Mouse (Mus musculus): ENCODE results near the gene Map4k1. TPM values are rescaled to one million over a fixed set of nuclear protein-coding genes. Genes with fewer than 3 reads are reported as not detected.

Gene Map4k1
- 9.3 and 9.5 TPM in 2 replicates for polyA plus RNA-seq (2012; rRNA removed)
- 6.4 and 7.0 TPM in 2 replicates for polyA plus RNA-seq (2014; fragmentation: Nextera tagmentation; extraction: Ambion mirVana)

- peak; percentile 46; the same call in 1 of the 2 replicates for TF ChIP-seq POLR2A (IDR thresholded peaks at IDR 0.05; ENCODE audit: borderline replicate concordance, extremely low read depth, insufficient read depth, insufficient read length)
- peak within 1 kb of the TSS; percentile 85 for H3K4me3 ChIP-seq (replicated peaks; ENCODE audit: low read length)
- 0% methylated on average over 36 of the region's 36 CpGs for WGBS
- no peaks in the 10 kb centered on the region for H3K27me3 ChIP-seq (ENCODE audit: control insufficient read depth, insufficient read depth, low read length)
- ATAC-seq (ENCODE audit: low FRiP score, low read depth) (peak; percentile 96), DNase-seq (ENCODE audit: low spot score) (peak; percentile 100)
- H3K9me3 ChIP-seq (ENCODE audit: control insufficient read depth, low read length): no peaks in the 10 kb centered on the region
- H3K27ac ChIP-seq (replicated peaks; ENCODE audit: low read depth, low read length): peak within 1 kb of the TSS; percentile 85
- peaks cover 30% of the 10 kb centered on the region for H3K36me3 ChIP-seq (ENCODE audit: control insufficient read depth, insufficient read depth, low read length)
- peak within 1 kb of the TSS; percentile 70 for H3K9ac ChIP-seq (ENCODE audit: low read depth, low read length, severe bottlenecking)
- H3K4me1 ChIP-seq (ENCODE audit: control insufficient read depth, insufficient read depth, low read length): peaks cover 11% of the 10 kb centered on the region
- H3K4me2 ChIP-seq (replicated peaks; ENCODE audit: low read depth, low read length, severe bottlenecking): peak within 1 kb of the TSS; percentile 91
Observed at GRCm38 (mm10) chr7:28981651-28982273, at the start of gene Map4k1, which contains the start of gene Eif3k. TSS of gene Map4k1 (plus strand) at chr7:28982050. TSS of gene Eif3k (minus strand) at chr7:28981864.

DNA sequence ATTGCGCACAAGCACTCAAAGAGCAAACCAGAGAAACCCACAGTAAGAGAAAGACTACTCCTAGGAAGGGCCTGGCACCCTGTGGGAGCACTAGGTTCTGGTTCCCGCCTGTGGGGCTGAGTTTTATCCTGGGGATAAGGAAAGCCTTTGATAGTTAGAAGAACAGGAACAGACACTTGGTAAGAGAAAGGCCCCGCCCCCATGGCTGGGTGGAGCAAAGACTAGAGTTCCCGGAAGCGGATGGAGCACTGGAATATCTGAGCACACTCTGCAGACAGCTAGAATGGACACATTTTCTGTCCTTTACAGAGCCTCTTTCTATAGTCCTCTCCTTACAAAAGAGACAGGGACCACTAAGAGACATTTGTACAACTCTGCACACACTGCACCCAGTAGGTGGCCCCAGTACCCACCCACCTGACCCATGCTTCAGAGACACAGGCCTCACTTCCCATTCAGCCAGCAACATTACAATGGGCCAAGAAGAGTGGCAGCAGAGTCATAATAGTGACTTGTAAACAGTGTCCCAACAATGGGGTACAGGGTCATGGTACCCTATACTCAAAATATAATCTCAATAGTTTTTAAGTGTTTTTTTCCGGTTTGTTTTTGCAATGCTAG is 49.3 kb upstream of the Map4k1 start:
- Histone ChIP-seq H3K9ac (ENCODE audit: low read depth, low read length, severe bottlenecking) (no peak overlapping the region), H3K27ac (replicated peaks; ENCODE audit: low read depth, low read length) (0 out of 2 replicates have a peak overlapping the region, but pooled peaks have one; percentile 38), H3K4me3 (replicated peaks; ENCODE audit: low read length) (no peak overlapping the region), H3K36me3 (ENCODE audit: control insufficient read depth, insufficient read depth, low read length) (0 out of 2 replicates have a peak, but pooled peaks cover 8% of the 10 kb centered on the region), H3K9me3 (ENCODE audit: control insufficient read depth, low read length) (no peaks in the 10 kb centered on the region), H3K4me1 (ENCODE audit: control insufficient read depth, insufficient read depth, low read length) (peaks cover 31% of the 10 kb centered on the region), H3K4me2 (replicated peaks; ENCODE audit: low read depth, low read length, severe bottlenecking) (no peak overlapping the region), H3K27me3 (ENCODE audit: control insufficient read depth, insufficient read depth, low read length) (no peaks in the 10 kb centered on the region)
- DNase-seq (ENCODE audit: low spot score) (no peak), ATAC-seq (ENCODE audit: low FRiP score, low read depth) (no peak)
- TF ChIP-seq POLR2A (IDR thresholded peaks at IDR 0.05; ENCODE audit: borderline replicate concordance, extremely low read depth, insufficient read depth, insufficient read length): no peak
- WGBS: 77% methylated on average over 6 of the region's 6 CpGs

DNA sequence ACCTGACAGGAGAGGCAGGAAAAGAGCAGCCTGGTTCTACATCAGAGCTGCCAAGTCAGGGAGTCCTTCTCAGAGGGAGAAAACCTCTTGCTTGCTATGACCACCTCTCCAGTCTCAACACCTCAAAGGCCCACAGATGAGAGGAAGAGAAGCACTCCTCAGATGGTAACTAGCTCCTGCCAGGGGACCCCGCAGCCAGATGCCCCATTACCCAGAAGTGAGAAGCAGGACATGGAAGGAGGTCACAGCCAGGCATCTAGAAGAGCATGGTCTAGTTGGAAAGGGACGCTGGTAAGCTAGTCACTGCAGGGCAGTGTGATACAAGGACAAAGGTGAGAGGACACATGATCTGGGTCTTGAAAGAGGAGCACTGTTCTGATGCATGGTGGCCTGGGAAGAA is 48.0 kb upstream of the Map4k1 start:
- WGBS: 98% methylated on average over 2 of the region's 2 CpGs

GRCm38 (mm10) chr7:28936787-28937186 is 45.1 kb upstream of the Map4k1 start:
- Histone ChIP-seq H3K4me3 (replicated peaks; ENCODE audit: low read length) (no peak overlapping the region), H3K4me1 (ENCODE audit: control insufficient read depth, insufficient read depth, low read length) (peaks cover 22% of the 10 kb centered on the region), H3K27me3 (ENCODE audit: control insufficient read depth, insufficient read depth, low read length) (no peaks in the 10 kb centered on the region), H3K27ac (replicated peaks; ENCODE audit: low read depth, low read length) (peak overlapping the region; percentile 11; the same call in 1 of the 2 replicates), H3K36me3 (ENCODE audit: control insufficient read depth, insufficient read depth, low read length) (peaks cover 5% of the 10 kb centered on the region; the same call in 1 of the 2 replicates), H3K4me2 (replicated peaks; ENCODE audit: low read depth, low read length, severe bottlenecking) (no peak overlapping the region), H3K9ac (ENCODE audit: low read depth, low read length, severe bottlenecking) (no peak overlapping the region), H3K9me3 (ENCODE audit: control insufficient read depth, low read length) (no peaks in the 10 kb centered on the region)
- ATAC-seq (ENCODE audit: low FRiP score, low read depth) (no peak), DNase-seq (ENCODE audit: low spot score) (no peak)
- no peak for TF ChIP-seq POLR2A (IDR thresholded peaks at IDR 0.05; ENCODE audit: borderline replicate concordance, extremely low read depth, insufficient read depth, insufficient read length)
- 65% methylated on average over 4 of the region's 4 CpGs for WGBS

More for the DNA sequence above, 48.0 kb upstream of the Map4k1 start:
- H3K4me3 ChIP-seq (replicated peaks; ENCODE audit: low read length): no peak overlapping the region
- H3K9me3 ChIP-seq (ENCODE audit: control insufficient read depth, low read length): no peaks in the 10 kb centered on the region
- H3K4me1 ChIP-seq (ENCODE audit: control insufficient read depth, insufficient read depth, low read length): peaks cover 29% of the 10 kb centered on the region
- no peak overlapping the region for H3K4me2 ChIP-seq (replicated peaks; ENCODE audit: low read depth, low read length, severe bottlenecking)
- H3K9ac ChIP-seq (ENCODE audit: low read depth, low read length, severe bottlenecking): no peak overlapping the region
- DNase-seq (ENCODE audit: low spot score) (no peak), ATAC-seq (ENCODE audit: low FRiP score, low read depth) (no peak)
- H3K36me3 ChIP-seq (ENCODE audit: control insufficient read depth, insufficient read depth, low read length): peaks cover 8% of the 10 kb centered on the region; the same call in 1 of the 2 replicates
- no peak for TF ChIP-seq POLR2A (IDR thresholded peaks at IDR 0.05; ENCODE audit: borderline replicate concordance, extremely low read depth, insufficient read depth, insufficient read length)
- H3K27ac ChIP-seq (replicated peaks; ENCODE audit: low read depth, low read length): no peak overlapping the region
- no peaks in the 10 kb centered on the region for H3K27me3 ChIP-seq (ENCODE audit: control insufficient read depth, insufficient read depth, low read length)

DNA sequence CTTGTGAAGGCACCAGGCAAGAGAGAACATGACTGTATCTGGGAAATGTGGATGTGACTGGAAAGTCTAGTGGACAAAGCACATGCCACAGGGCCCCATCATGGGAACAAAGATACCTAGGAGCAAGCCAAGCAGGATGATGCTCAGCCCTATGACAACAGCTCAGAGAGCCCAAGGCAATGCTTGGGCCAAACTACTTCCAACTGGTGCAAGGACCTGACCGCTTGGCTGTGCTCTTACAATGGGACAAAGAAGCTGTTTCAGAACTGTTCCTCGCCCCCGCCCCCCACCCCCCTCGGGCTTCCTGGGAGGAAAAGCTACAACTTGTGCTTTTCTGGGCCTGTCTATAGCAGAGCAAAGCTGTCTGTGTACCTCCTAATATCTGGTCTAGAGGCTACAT is 43.2 kb upstream of the Map4k1 start:
- DNase-seq (ENCODE audit: low spot score): no peak
- 0 out of 2 replicates have a peak overlapping the region, but pooled peaks have one; percentile 43 for H3K27ac ChIP-seq (replicated peaks; ENCODE audit: low read depth, low read length)
- ATAC-seq (ENCODE audit: low FRiP score, low read depth): 0 out of 2 replicates have a peak, but pooled peaks have one; percentile 24
- no peak overlapping the region for H3K4me3 ChIP-seq (replicated peaks; ENCODE audit: low read length)
- no peaks in the 10 kb centered on the region for H3K9me3 ChIP-seq (ENCODE audit: control insufficient read depth, low read length)
- no peaks in the 10 kb centered on the region for H3K27me3 ChIP-seq (ENCODE audit: control insufficient read depth, insufficient read depth, low read length)
- no peak overlapping the region for H3K4me2 ChIP-seq (replicated peaks; ENCODE audit: low read depth, low read length, severe bottlenecking)
- 91% methylated on average over 4 of the region's 4 CpGs for WGBS
- no peak for TF ChIP-seq POLR2A (IDR thresholded peaks at IDR 0.05; ENCODE audit: borderline replicate concordance, extremely low read depth, insufficient read depth, insufficient read length)
- peaks cover 17% of the 10 kb centered on the region; the same call in 1 of the 2 replicates for H3K36me3 ChIP-seq (ENCODE audit: control insufficient read depth, insufficient read depth, low read length)
- H3K9ac ChIP-seq (ENCODE audit: low read depth, low read length, severe bottlenecking): no peak overlapping the region
- H3K4me1 ChIP-seq (ENCODE audit: control insufficient read depth, insufficient read depth, low read length): peaks cover 31% of the 10 kb centered on the region
